Mouse (Mus musculus) CD4-positive, CD25-positive, alpha-beta regulatory T cell, adult 4 months (primary cell): ENCODE measurements at regions not wholly inside any gene's neighbourhood (a gene's known extent, or its start where the extent isn't known, plus 50 kb on each side); places are given as distances from the start of the nearest gene placed in this dataset.

ENCODE experiments used
- ATAC-seq: one replicate; pipeline ENCODE4 v1.8.0; 2017

- ATAC-seq = peak; percentile 58
These were observed 53.0 kb upstream of the Shb start for GRCm38 (mm10) chr4:45585188-45585820.

- peak; percentile 42 for ATAC-seq
These were observed 51.7 kb upstream of the Shb start for GRCm38 (mm10) chr4:45583966-45584365.

- ATAC-seq = no peak
These were observed 50.2 kb upstream of the Shb start for GRCm38 (mm10) chr4:45582496-45582895.
